In genomic region chr5:64092748-64093292, GRCm38 (mm10) we compare ENCODE assay signal across 8 mouse cellular contexts. TPM values are rescaled to one million over a fixed set of nuclear protein-coding genes. Genes with fewer than 3 reads are reported as not detected.
DNase-seq lines count a peak whose midpoint lies in the region; ATAC-seq and TF ChIP-seq lines count a peak whose summit lies in the region.

TSS of gene Pgm2 (plus strand) at chr5:64092950.

- peak within 1 kb of the TSS; percentile 65 to 79 (median 71) for H3K4me3 ChIP-seq in CH12.LX (replicated peaks in 1 of 3; ENCODE audit: low read depth in 2 of 3, low read length in 2 of 3, poor library complexity in 1 of 3)
- peak within 1 kb of the TSS; percentile 83 for H3K4me3 ChIP-seq in forebrain, embryonic 10.5 days
- H3K4me3 ChIP-seq in heart, embryonic 15.5 days, result peak within 1 kb of the TSS; percentile 92
- H3K4me3 ChIP-seq in liver, embryonic 13.5 days (replicated peaks), result peak within 1 kb of the TSS; percentile 76
- H3K4me3 ChIP-seq in stomach, embryonic 14.5 days (ENCODE audit: low read depth, low read length), result peak within 1 kb of the TSS; percentile 78

- no peak within 1 kb of the TSS for H3K27ac ChIP-seq in CH12.LX (ENCODE audit: insufficient read depth, low read depth)
- H3K27ac ChIP-seq in forebrain, embryonic 10.5 days, result peak within 1 kb of the TSS; percentile 88
- H3K27ac ChIP-seq in heart, embryonic 15.5 days, result peak within 1 kb of the TSS; percentile 77
- peak within 1 kb of the TSS; percentile 58 for H3K27ac ChIP-seq in liver, embryonic 13.5 days
- H3K27ac ChIP-seq in stomach, embryonic 14.5 days (ENCODE audit: low read length), result peak within 1 kb of the TSS; percentile 64

- dilution Hi-C loops in CH12.LX (cut with MboI; ENCODE audit: extremely low pct_ligation_motif_present, extremely low pct_unique_long_range_greater_than_20kb, low sequenced_read_pairs), result no loop called here

- H3K9me3 ChIP-seq in CH12.LX (replicated peaks; ENCODE audit: low read length), result peaks cover 17% of the 10 kb centered on the region
- no peaks in the 10 kb centered on the region for H3K9me3 ChIP-seq in forebrain, embryonic 10.5 days
- no peaks in the 10 kb centered on the region for H3K9me3 ChIP-seq in heart, embryonic 15.5 days (replicated peaks)
- H3K9me3 ChIP-seq in liver, embryonic 13.5 days (replicated peaks), result no peaks in the 10 kb centered on the region
- H3K9me3 ChIP-seq in stomach, embryonic 14.5 days (ENCODE audit: control insufficient read depth, low read depth, low read length), result no peaks in the 10 kb centered on the region

- TF ChIP-seq CTCF in CH12.LX (conservative IDR thresholded peaks at IDR 0.05 in 1 of 2, IDR thresholded peaks at IDR 0.05 in 1 of 2; ENCODE audit: low read depth in 2 of 2, low read length in 2 of 2), result no peak

- TF ChIP-seq RAD21 in CH12.LX (IDR thresholded peaks at IDR 0.05; ENCODE audit: low read depth, low read length), result no peak

- H3K9ac ChIP-seq in CH12.LX (ENCODE audit: insufficient read depth, low read depth), result peak within 1 kb of the TSS; percentile 11
- H3K9ac ChIP-seq in heart, embryonic 15.5 days, result peak within 1 kb of the TSS; percentile 86
- peak within 1 kb of the TSS; percentile 84 for H3K9ac ChIP-seq in liver, embryonic 13.5 days
- H3K9ac ChIP-seq in stomach, embryonic 14.5 days (replicated peaks; ENCODE audit: low read depth, low read length), result peak within 1 kb of the TSS; percentile 58

- peaks cover under 1 to 28% of the 10 kb centered on the region in 2 experiments for H3K36me3 ChIP-seq in CH12.LX (replicated peaks in 1 of 2; ENCODE audit: control insufficient read depth in 1 of 2, insufficient read depth in 1 of 2, low read length in 1 of 2)
- peaks cover 7% of the 10 kb centered on the region for H3K36me3 ChIP-seq in forebrain, embryonic 10.5 days (replicated peaks)
- peaks cover under 1% of the 10 kb centered on the region; the same call in 1 of the 2 replicates for H3K36me3 ChIP-seq in heart, embryonic 15.5 days
- peaks cover 8% of the 10 kb centered on the region for H3K36me3 ChIP-seq in liver, embryonic 13.5 days
- H3K36me3 ChIP-seq in stomach, embryonic 14.5 days (ENCODE audit: control insufficient read depth, insufficient read depth, low read length), result no peaks in the 10 kb centered on the region

- TF ChIP-seq POLR2A in CH12.LX (IDR thresholded peaks at IDR 0.05; ENCODE audit: low read depth, low read length), result peak; percentile 76

- peak within 1 kb of the TSS; percentile 71 for H3K4me2 ChIP-seq in CH12.LX (ENCODE audit: insufficient read depth, low read depth, poor library complexity, severe bottlenecking)
- peak within 1 kb of the TSS; percentile 79 for H3K4me2 ChIP-seq in heart, embryonic 15.5 days
- peak within 1 kb of the TSS; percentile 86 for H3K4me2 ChIP-seq in liver, embryonic 13.5 days
- peak within 1 kb of the TSS; percentile 84 for H3K4me2 ChIP-seq in stomach, embryonic 14.5 days (replicated peaks; ENCODE audit: low read depth, low read length)

- WGBS in forebrain, embryonic 10.5 days, result 1% methylated on average over 42 of the region's 43 CpGs
- 0% methylated on average over 43 of the region's 43 CpGs for whole genome bisulfite sequencing in heart, embryonic 15.5 days
- WGBS in liver, embryonic 13.5 days (ENCODE audit: insufficient replicate concordance), result under 1% methylated on average over 43 of the region's 43 CpGs
- WGBS in stomach, embryonic 14.5 days, result under 1% methylated on average over 34 of the region's 43 CpGs

- DNase-seq in CH12.LX (ENCODE audit: extremely low read depth), result peak; percentile 85
- DNase-seq in c-Kit-positive CD71-negative TER-119-negative erythroid progenitor cells, embryonic 14.5 days (ENCODE audit: low read depth), result peak; percentile 82
- peak; percentile 87 for DNase-seq in forebrain, embryonic 10.5 days (ENCODE audit: extremely low spot score, low spot score)
- DNase-seq in kidney, postnatal 25 days, result peak; percentile 89 to 92
- DNase-seq in liver, embryonic 13.5 days, result peak; percentile 81
- peak; percentile 64 to 72 for DNase-seq in natural killer cell, adult 2 months (ENCODE audit: low spot score in 2 of 2)

- H3K27me3 ChIP-seq in CH12.LX (replicated peaks), result no peaks in the 10 kb centered on the region
- peaks cover 20% of the 10 kb centered on the region; the same call in 1 of the 2 replicates for H3K27me3 ChIP-seq in forebrain, embryonic 10.5 days (ENCODE audit: poor library complexity, severe bottlenecking)
- no peaks in the 10 kb centered on the region for H3K27me3 ChIP-seq in heart, embryonic 15.5 days
- H3K27me3 ChIP-seq in liver, embryonic 13.5 days, result no peaks in the 10 kb centered on the region
- H3K27me3 ChIP-seq in stomach, embryonic 14.5 days (ENCODE audit: control insufficient read depth, insufficient read depth, low read length), result no peaks in the 10 kb centered on the region

- no peaks in the 10 kb centered on the region for H3K79me2 ChIP-seq in CH12.LX (replicated peaks; ENCODE audit: control insufficient read depth, extremely low read depth, insufficient read depth, poor library complexity, severe bottlenecking)

- ATAC-seq in heart, embryonic 15.5 days (replicated peaks; ENCODE audit: insufficient number of reproducible peaks, insufficient read depth, low FRiP score, low read depth), result peak; percentile 94
- ATAC-seq in liver, embryonic 13.5 days (ENCODE audit: low read depth), result peak; percentile 96
- ATAC-seq in stomach, embryonic 14.5 days (ENCODE audit: insufficient number of reproducible peaks, insufficient read depth, low FRiP score, low read depth), result peak; percentile 94

- no peak for TF ChIP-seq EP300 in CH12.LX (IDR thresholded peaks at IDR 0.05; ENCODE audit: low read length)

- peaks cover 0 to 17% of the 10 kb centered on the region in 2 experiments; a peak in 2 of 4 replicates for H3K4me1 ChIP-seq in CH12.LX (ENCODE audit: control insufficient read depth in 1 of 2, insufficient read depth in 2 of 2)
- peaks cover 23% of the 10 kb centered on the region for H3K4me1 ChIP-seq in forebrain, embryonic 10.5 days
- H3K4me1 ChIP-seq in heart, embryonic 15.5 days (replicated peaks), result peaks cover 3% of the 10 kb centered on the region; the same call in 1 of the 2 replicates
- peaks cover 43% of the 10 kb centered on the region for H3K4me1 ChIP-seq in liver, embryonic 13.5 days (replicated peaks)
- H3K4me1 ChIP-seq in stomach, embryonic 14.5 days (ENCODE audit: control insufficient read depth, insufficient read depth, low read length), result peaks cover 7% of the 10 kb centered on the region; the same call in 1 of the 2 replicates

- in situ Hi-C loops in CH12.LX (cut with MboI; ENCODE audit: low pct_ligation_motif_present, low pct_unique_long_range_greater_than_20kb, low sequenced_read_pairs), result no loop called here

TF ChIP-seq in CH12.LX, 34 proteins besides CTCF, POLR2A, EP300 and RAD21 (continues in another document):
- TF ChIP-seq NRF1 (IDR thresholded peaks at IDR 0.05; ENCODE audit: low read depth, low read length) (no peak), PAX5 (IDR thresholded peaks at IDR 0.05; ENCODE audit: low read length) (no peak), UBTF (IDR thresholded peaks at IDR 0.05; ENCODE audit: low read depth, low read length) (0 out of 2 replicates have a peak, but pooled peaks have one; percentile 51), HCFC1 (IDR thresholded peaks at IDR 0.05; ENCODE audit: low read depth, low read length) (peak; percentile 14; the same call in 1 of the 2 replicates), POLR2AphosphoS2 (IDR thresholded peaks at IDR 0.05; ENCODE audit: low read depth, low read length) (no peak), BHLHE40 (IDR thresholded peaks at IDR 0.05; ENCODE audit: low read depth, low read length) (no peak), TCF12 (IDR thresholded peaks at IDR 0.05; ENCODE audit: low read depth, low read length) (no peak; the same call in 1 of the 2 replicates), MAX (IDR thresholded peaks at IDR 0.05; ENCODE audit: low read length) (no peak), IRF4 (IDR thresholded peaks at IDR 0.05; ENCODE audit: low read depth, low read length) (peak; percentile 23; the same call in 1 of the 2 replicates), ZC3H11A (IDR thresholded peaks at IDR 0.05; ENCODE audit: low read depth, low read length) (no peak), ZMIZ1 (IDR thresholded peaks at IDR 0.05; ENCODE audit: low read depth, low read length) (no peak), MAFK (IDR thresholded peaks at IDR 0.05; ENCODE audit: insufficient replicate concordance, low read length) (no peak), RCOR1 (conservative IDR thresholded peaks at IDR 0.05; ENCODE audit: low read depth, low read length) (no peak), JUND (conservative IDR thresholded peaks at IDR 0.05; ENCODE audit: low read depth, low read length) (no peak), NELFE (IDR thresholded peaks at IDR 0.05; ENCODE audit: low read depth, low read length) (peak; percentile 67), CHD1 (IDR thresholded peaks at IDR 0.05; ENCODE audit: low read depth, low read length) (no peak), SIN3A (IDR thresholded peaks at IDR 0.05; ENCODE audit: low read length) (no peak), E2F4 (IDR thresholded peaks at IDR 0.05; ENCODE audit: insufficient replicate concordance, low read depth, low read length) (no peak), GABPA (IDR thresholded peaks at IDR 0.05; ENCODE audit: insufficient replicate concordance, low read depth, low read length) (no peak), KAT2A (IDR thresholded peaks at IDR 0.05; ENCODE audit: insufficient replicate concordance, low read length) (no peak), MYC (IDR thresholded peaks at IDR 0.05; ENCODE audit: low read depth, low read length) (0 out of 2 replicates have a peak, but pooled peaks have one; percentile 62), ELF1 (IDR thresholded peaks at IDR 0.05; ENCODE audit: low read depth, low read length) (no peak; the same call in 1 of the 2 replicates), ZNF384 (IDR thresholded peaks at IDR 0.05; ENCODE audit: low read depth, low read length) (no peak), TBP (conservative IDR thresholded peaks at IDR 0.05; ENCODE audit: low read depth, low read length) (no peak), USF1 (IDR thresholded peaks at IDR 0.05; ENCODE audit: low read depth, low read length) (no peak), JUN (IDR thresholded peaks at IDR 0.05; ENCODE audit: insufficient read depth, low read depth, low read length) (no peak), CHD2 (IDR thresholded peaks at IDR 0.05; ENCODE audit: low read length) (no peak)

RNA-seq across cellular contexts. Expression of gene Pgm2, which starts in this region (rescaled TPM):
- total RNA-seq in CH12.LX (2012; rRNA removed) (8.6 and 9.8 TPM in 2 replicates), CH12.LX (2014; rRNA removed) (19.3 and 22.5 TPM in 2 replicates)
- 27.2 and 28.2 TPM in 2 replicates for polyA plus RNA-seq in CH12.LX (2012; ENCODE audit: insufficient read length, low read depth)
- polyA plus RNA-seq in forebrain, embryonic 10.5 days (2016; fragmentation: Nextera tagmentation; extraction: Ambion mirVana), result 25.8 and 27.0 TPM in 2 replicates
- 13.2 and 16.7 TPM in 2 replicates for polyA plus RNA-seq in heart, embryonic 15.5 days (2015; fragmentation: Nextera tagmentation; extraction: Ambion mirVana)
- 25.4 and 31.1 TPM in 2 replicates for polyA plus RNA-seq in liver, embryonic 13.5 days (2015; fragmentation: Nextera tagmentation; extraction: Ambion mirVana)
- polyA plus RNA-seq in stomach, embryonic 14.5 days (2014; fragmentation: Nextera tagmentation; extraction: Ambion mirVana), result 33.2 and 34.4 TPM in 2 replicates

Comparison
In these comparisons a context has a peak if more than half of its experiments do, and no peak if none do; other contexts are left out.
1. H3K9ac ChIP-seq: peak in every context shown above with its lines; median percentile 86 in heart, embryonic 15.5 days; 84 in liver, embryonic 13.5 days; 58 in stomach, embryonic 14.5 days; 11 in CH12.LX.